Mouse (Mus musculus): ENCODE measurements around the gene Msrb2. TPM values are rescaled to one million over a fixed set of nuclear protein-coding genes. Genes with fewer than 3 reads are reported as not detected.

Gene Msrb2
- polyA plus RNA-seq, 1 experiment from 2014 or later: 46.8 TPM

DNA sequence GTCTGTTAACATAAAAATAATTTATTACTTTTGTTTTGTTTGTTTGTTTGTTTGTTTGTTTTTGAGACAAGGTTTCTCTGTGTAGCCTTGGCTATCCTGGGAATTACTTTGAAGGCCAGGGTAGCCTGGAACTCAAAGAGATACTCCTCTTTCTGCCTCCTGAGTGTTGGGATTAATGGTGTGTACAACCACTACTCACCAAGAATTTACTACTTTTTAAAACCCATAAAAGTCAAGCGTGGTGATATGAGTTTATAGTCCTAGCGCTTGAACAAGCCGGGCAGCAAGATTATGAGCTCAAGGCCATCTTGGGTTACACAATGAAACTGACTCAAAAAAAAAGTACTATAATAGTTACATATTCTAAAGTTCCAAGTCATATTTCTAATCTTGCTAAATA lies 20.4 kb downstream of the Msrb2 start:
- H3K4me1 ChIP-seq (ENCODE audit: control insufficient read depth in 2 of 2, insufficient read depth in 2 of 2, low read length in 2 of 2): peaks cover 3 to 4% of the 10 kb centered on the region in 2 experiments; a peak in 1 of 4 replicates
- 77% methylated on average over 3 of the region's 3 CpGs for WGBS
- no peak overlapping the region for H3K4me3 ChIP-seq (ENCODE audit: control insufficient read depth in 1 of 2, insufficient read depth in 1 of 2, low read depth in 1 of 2, low read length in 2 of 2)
- no peak overlapping the region for H3K9ac ChIP-seq (ENCODE audit: low read length)
- ATAC-seq (ENCODE audit: insufficient number of reproducible peaks, insufficient read depth, low FRiP score, low read depth): no peak
- H3K27ac ChIP-seq (replicated peaks in 1 of 2; ENCODE audit: control insufficient read depth in 1 of 2, insufficient read depth in 1 of 2, low read depth in 2 of 2, low read length in 2 of 2): no peak overlapping the region
- H3K27me3 ChIP-seq (ENCODE audit: control insufficient read depth, insufficient read depth, low read length): no peaks in the 10 kb centered on the region
- no peaks in the 10 kb centered on the region for H3K9me3 ChIP-seq (ENCODE audit: control insufficient read depth, low read length)
- H3K36me3 ChIP-seq (ENCODE audit: control insufficient read depth, insufficient read depth, low read length): peaks cover 14% of the 10 kb centered on the region; the same call in 1 of the 2 replicates
- H3K4me2 ChIP-seq (ENCODE audit: low read length): no peak overlapping the region

GRCm38 (mm10) chr2:19392793-19393192 lies 21.6 kb downstream of the Msrb2 start:
- H3K36me3 ChIP-seq (ENCODE audit: control insufficient read depth, insufficient read depth, low read length): peaks cover 14% of the 10 kb centered on the region; the same call in 1 of the 2 replicates

DNA sequence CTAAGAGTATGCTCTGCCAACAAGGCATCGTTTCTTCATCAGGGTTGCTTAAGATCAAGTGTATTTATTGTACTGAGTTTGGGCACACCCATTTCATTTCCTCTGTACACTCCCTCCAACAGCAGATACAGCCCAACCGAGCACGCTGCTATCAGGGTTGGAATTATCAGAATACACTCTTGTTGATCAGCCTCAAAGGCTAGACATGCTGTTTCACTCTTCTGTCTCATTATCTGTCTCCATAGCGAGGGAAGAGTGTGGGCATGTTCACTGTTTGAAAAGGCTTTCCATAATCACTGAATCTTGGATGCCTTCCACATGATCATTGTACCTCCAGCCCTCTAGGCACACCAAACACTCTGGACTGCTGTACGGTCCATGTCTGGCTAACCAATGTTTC lies 34.2 kb downstream of the Msrb2 start:
- 54% methylated on average over 5 of the region's 5 CpGs for WGBS
- no peaks in the 10 kb centered on the region for H3K9me3 ChIP-seq (ENCODE audit: control insufficient read depth, low read length)
- H3K27me3 ChIP-seq (ENCODE audit: control insufficient read depth, insufficient read depth, low read length): no peaks in the 10 kb centered on the region
- H3K4me1 ChIP-seq (ENCODE audit: control insufficient read depth in 2 of 2, insufficient read depth in 2 of 2, low read length in 2 of 2): no peaks in the 10 kb centered on the region
- no peak overlapping the region for H3K4me2 ChIP-seq (ENCODE audit: low read length)
- ATAC-seq (ENCODE audit: insufficient number of reproducible peaks, insufficient read depth, low FRiP score, low read depth): no peak
- H3K36me3 ChIP-seq (ENCODE audit: control insufficient read depth, insufficient read depth, low read length): no peaks in the 10 kb centered on the region
- H3K27ac ChIP-seq (replicated peaks in 1 of 2; ENCODE audit: control insufficient read depth in 1 of 2, insufficient read depth in 1 of 2, low read depth in 2 of 2, low read length in 2 of 2): no peak overlapping the region
- no peak overlapping the region for H3K4me3 ChIP-seq (ENCODE audit: control insufficient read depth in 1 of 2, insufficient read depth in 1 of 2, low read depth in 1 of 2, low read length in 2 of 2)
- H3K9ac ChIP-seq (ENCODE audit: low read length): no peak overlapping the region

More at GRCm38 (mm10) chr2:19392793-19393192, 21.6 kb downstream of the Msrb2 start:
- Histone ChIP-seq H3K9ac (ENCODE audit: low read length) (no peak overlapping the region), H3K9me3 (ENCODE audit: control insufficient read depth, low read length) (peaks cover 6% of the 10 kb centered on the region; the same call in 1 of the 2 replicates), H3K27me3 (ENCODE audit: control insufficient read depth, insufficient read depth, low read length) (no peaks in the 10 kb centered on the region), H3K27ac (replicated peaks in 1 of 2; ENCODE audit: control insufficient read depth in 1 of 2, insufficient read depth in 1 of 2, low read depth in 2 of 2, low read length in 2 of 2) (no peak overlapping the region), H3K4me1 (ENCODE audit: control insufficient read depth in 2 of 2, insufficient read depth in 2 of 2, low read length in 2 of 2) (peaks cover 3 to 4% of the 10 kb centered on the region in 2 experiments; a peak in 1 of 4 replicates), H3K4me3 (ENCODE audit: control insufficient read depth in 1 of 2, insufficient read depth in 1 of 2, low read depth in 1 of 2, low read length in 2 of 2) (no peak overlapping the region), H3K4me2 (ENCODE audit: low read length) (no peak overlapping the region)
- 34% methylated on average over 2 of the region's 2 CpGs for WGBS
- ATAC-seq (ENCODE audit: insufficient number of reproducible peaks, insufficient read depth, low FRiP score, low read depth): no peak

DNA sequence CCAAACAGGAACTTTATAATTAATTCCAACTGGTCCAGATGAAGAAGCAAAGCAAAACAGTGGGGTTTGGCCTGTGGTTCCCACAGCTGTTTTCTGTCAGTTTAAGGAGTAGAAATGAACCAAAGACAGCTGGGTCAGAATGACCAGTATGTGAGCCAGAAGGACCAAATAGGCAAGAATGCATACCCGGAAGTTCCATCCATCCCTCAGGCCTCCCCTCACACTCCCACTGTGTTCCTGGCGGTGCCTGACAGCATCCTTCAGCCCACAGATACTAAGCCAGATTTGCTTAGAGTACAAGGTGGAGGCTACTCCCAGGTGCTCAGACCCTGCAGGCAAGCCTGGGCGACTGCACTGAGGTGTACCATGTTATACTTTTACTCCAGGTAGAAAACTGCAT lies 35.3 kb downstream of the Msrb2 start:
- no peaks in the 10 kb centered on the region for H3K9me3 ChIP-seq (ENCODE audit: control insufficient read depth, low read length)
- H3K4me3 ChIP-seq (ENCODE audit: control insufficient read depth in 1 of 2, insufficient read depth in 1 of 2, low read depth in 1 of 2, low read length in 2 of 2): no peak overlapping the region
- ATAC-seq (ENCODE audit: insufficient number of reproducible peaks, insufficient read depth, low FRiP score, low read depth): no peak
- H3K4me1 ChIP-seq (ENCODE audit: control insufficient read depth in 2 of 2, insufficient read depth in 2 of 2, low read length in 2 of 2): no peaks in the 10 kb centered on the region
- H3K9ac ChIP-seq (ENCODE audit: low read length): no peak overlapping the region
- H3K27ac ChIP-seq (replicated peaks in 1 of 2; ENCODE audit: control insufficient read depth in 1 of 2, insufficient read depth in 1 of 2, low read depth in 2 of 2, low read length in 2 of 2): no peak overlapping the region
- no peak overlapping the region for H3K4me2 ChIP-seq (ENCODE audit: low read length)
- no peaks in the 10 kb centered on the region for H3K27me3 ChIP-seq (ENCODE audit: control insufficient read depth, insufficient read depth, low read length)
- no peaks in the 10 kb centered on the region for H3K36me3 ChIP-seq (ENCODE audit: control insufficient read depth, insufficient read depth, low read length)
- 56% methylated on average over 3 of the region's 3 CpGs for WGBS

GRCm38 (mm10) chr2:19414222-19414965 lies 43.2 kb downstream of the Msrb2 start:
- 19% methylated on average over 19 of the region's 19 CpGs for WGBS
- H3K9me3 ChIP-seq (ENCODE audit: control insufficient read depth, low read length): no peaks in the 10 kb centered on the region
- H3K36me3 ChIP-seq (ENCODE audit: control insufficient read depth, insufficient read depth, low read length): no peaks in the 10 kb centered on the region
- no peak overlapping the region for H3K27ac ChIP-seq (replicated peaks in 1 of 2; ENCODE audit: control insufficient read depth in 1 of 2, insufficient read depth in 1 of 2, low read depth in 2 of 2, low read length in 2 of 2)
- peaks cover 11% of the 10 kb centered on the region; the same call in 1 of the 2 replicates for H3K27me3 ChIP-seq (ENCODE audit: control insufficient read depth, insufficient read depth, low read length)
- no peaks in the 10 kb centered on the region for H3K4me1 ChIP-seq (ENCODE audit: control insufficient read depth in 2 of 2, insufficient read depth in 2 of 2, low read length in 2 of 2)
- peak overlapping the region; percentile 36; the same call in 1 of the 2 replicates for H3K9ac ChIP-seq (ENCODE audit: low read length)
- H3K4me3 ChIP-seq (ENCODE audit: control insufficient read depth in 1 of 2, insufficient read depth in 1 of 2, low read depth in 1 of 2, low read length in 2 of 2): peak overlapping the region; percentile 14 to 29; a peak in 3 of 4 replicates
- no peak for ATAC-seq (ENCODE audit: insufficient number of reproducible peaks, insufficient read depth, low FRiP score, low read depth)
- peak overlapping the region; percentile 67 for H3K4me2 ChIP-seq (ENCODE audit: low read length)

DNA sequence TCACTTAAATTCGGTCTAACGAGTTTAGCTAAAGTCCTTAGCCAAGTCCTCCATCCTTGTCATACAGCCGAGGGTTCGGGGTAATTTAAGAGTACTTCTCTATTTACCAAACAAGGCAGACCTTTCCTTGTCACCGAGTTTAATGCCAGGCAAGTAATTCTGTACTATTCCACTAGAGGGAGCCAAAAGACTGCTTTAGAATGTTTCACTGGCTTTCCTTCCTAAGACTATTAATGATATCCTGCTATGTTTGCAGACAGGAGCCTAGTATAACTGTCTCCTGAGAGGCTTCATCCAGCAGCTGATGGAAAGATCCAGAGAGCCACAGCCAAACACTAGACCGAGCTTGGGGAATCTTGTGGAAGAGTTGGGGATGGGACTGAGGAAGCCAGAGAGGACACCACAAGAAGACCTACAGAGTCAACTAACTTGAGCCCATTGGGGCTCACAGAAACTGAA lies 43.9 kb downstream of the Msrb2 start:
- Histone ChIP-seq H3K27ac (replicated peaks in 1 of 2; ENCODE audit: control insufficient read depth in 1 of 2, insufficient read depth in 1 of 2, low read depth in 2 of 2, low read length in 2 of 2) (no peak overlapping the region), H3K36me3 (ENCODE audit: control insufficient read depth, insufficient read depth, low read length) (no peaks in the 10 kb centered on the region), H3K4me1 (ENCODE audit: control insufficient read depth in 2 of 2, insufficient read depth in 2 of 2, low read length in 2 of 2) (no peaks in the 10 kb centered on the region), H3K9ac (ENCODE audit: low read length) (peak overlapping the region; percentile 36; the same call in 1 of the 2 replicates), H3K27me3 (ENCODE audit: control insufficient read depth, insufficient read depth, low read length) (peaks cover 11% of the 10 kb centered on the region; the same call in 1 of the 2 replicates), H3K4me3 (ENCODE audit: control insufficient read depth in 1 of 2, insufficient read depth in 1 of 2, low read depth in 1 of 2, low read length in 2 of 2) (peak overlapping the region in 1 of 2 experiments; percentile 29; a peak in 2 of 4 replicates), H3K4me2 (ENCODE audit: low read length) (peak overlapping the region; percentile 67), H3K9me3 (ENCODE audit: control insufficient read depth, low read length) (no peaks in the 10 kb centered on the region)
- WGBS: under 1% methylated on average over 6 of the region's 6 CpGs
- no peak for ATAC-seq (ENCODE audit: insufficient number of reproducible peaks, insufficient read depth, low FRiP score, low read depth)

DNA sequence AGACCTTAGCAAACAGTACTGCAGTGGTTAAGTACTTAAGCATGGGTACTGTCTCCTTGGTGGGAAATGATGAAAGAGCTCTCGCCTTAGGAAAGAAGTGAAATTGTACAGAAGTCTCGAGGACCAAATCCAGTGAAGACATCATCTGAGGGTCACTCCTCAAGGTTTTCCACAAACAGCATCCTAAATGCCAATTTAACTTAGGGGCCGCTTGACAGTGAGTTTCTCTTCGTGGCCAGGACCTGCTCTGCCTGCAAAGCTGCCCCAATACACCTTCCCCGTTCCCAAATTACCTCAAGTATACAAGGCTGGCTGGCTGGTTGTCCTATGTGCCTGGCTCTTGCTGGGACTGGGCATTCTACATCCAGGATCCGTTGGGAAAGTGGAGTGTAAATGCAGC lies 44.8 kb downstream of the Msrb2 start:
- H3K4me2 ChIP-seq (ENCODE audit: low read length): no peak overlapping the region
- H3K9ac ChIP-seq (ENCODE audit: low read length): no peak overlapping the region
- WGBS: 60% methylated on average over 6 of the region's 6 CpGs
- no peak overlapping the region for H3K27ac ChIP-seq (replicated peaks in 1 of 2; ENCODE audit: control insufficient read depth in 1 of 2, insufficient read depth in 1 of 2, low read depth in 2 of 2, low read length in 2 of 2)
- ATAC-seq (ENCODE audit: insufficient number of reproducible peaks, insufficient read depth, low FRiP score, low read depth): no peak
- no peaks in the 10 kb centered on the region for H3K4me1 ChIP-seq (ENCODE audit: control insufficient read depth in 2 of 2, insufficient read depth in 2 of 2, low read length in 2 of 2)
- H3K27me3 ChIP-seq (ENCODE audit: control insufficient read depth, insufficient read depth, low read length): peaks cover 11% of the 10 kb centered on the region; the same call in 1 of the 2 replicates
- no peaks in the 10 kb centered on the region for H3K36me3 ChIP-seq (ENCODE audit: control insufficient read depth, insufficient read depth, low read length)
- H3K4me3 ChIP-seq (ENCODE audit: control insufficient read depth in 1 of 2, insufficient read depth in 1 of 2, low read depth in 1 of 2, low read length in 2 of 2): no peak overlapping the region
- H3K9me3 ChIP-seq (ENCODE audit: control insufficient read depth, low read length): no peaks in the 10 kb centered on the region

Measured in heart, embryonic 14.5 days (tissue).